Mouse (Mus musculus): ENCODE results near the gene Gsta4. TPM values are rescaled to one million over a fixed set of nuclear protein-coding genes. Genes with fewer than 3 reads are reported as not detected.

Gene Gsta4
- total RNA-seq, 2 experiments from 2014 or later: 9.8 to 10.4 TPM

DNA sequence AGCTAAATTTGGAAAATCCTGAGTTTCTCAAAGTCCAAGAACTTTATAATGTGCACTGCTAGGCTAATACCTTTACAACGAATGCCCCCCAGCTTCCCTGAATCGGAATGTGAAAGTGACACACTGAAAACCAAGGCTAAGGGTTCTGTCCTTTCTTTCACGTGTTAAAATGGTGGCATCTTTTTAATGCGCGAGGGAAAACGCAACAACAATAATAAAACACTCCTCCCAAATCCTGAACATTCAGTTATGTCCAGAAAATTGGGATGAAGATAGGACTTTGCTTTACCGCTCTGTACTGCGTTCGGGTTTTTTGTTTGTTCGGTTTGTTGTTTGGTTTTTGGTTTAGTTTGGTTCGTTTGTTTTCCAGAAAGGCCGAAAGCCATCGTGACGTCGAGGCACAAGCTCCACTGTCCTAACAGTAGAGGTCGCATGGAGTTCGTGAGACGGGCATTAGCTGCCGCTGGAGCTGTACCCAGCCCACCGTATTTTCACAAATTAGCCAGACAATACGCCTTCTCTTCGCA lies 6.3 kb upstream of the Gsta4 start:
- intact Hi-C loops (cut with DNase I): no loop called here

DNA sequence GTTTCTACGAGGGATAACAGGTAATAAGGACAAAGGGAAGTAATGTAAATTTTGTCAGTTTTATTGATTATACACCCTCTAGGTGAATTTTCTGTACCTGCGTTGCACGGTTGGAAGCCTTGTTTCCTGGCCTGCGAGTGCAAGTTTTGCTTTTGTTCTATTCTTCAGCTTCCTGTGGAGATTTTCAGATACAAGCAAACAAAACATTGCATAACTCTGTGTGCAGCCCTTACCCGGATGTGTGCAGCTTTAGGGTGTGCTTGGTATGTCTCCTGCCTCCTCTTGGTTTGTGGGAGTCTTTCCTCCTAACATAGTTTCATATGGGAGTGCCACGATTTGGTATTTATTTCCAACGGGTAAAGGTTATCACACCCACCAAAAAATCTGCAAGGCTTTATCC lies 5.7 kb upstream of the Gsta4 start:
- DNase-seq: no peak
- intact Hi-C loops (cut with DNase I): no loop called here

More for the DNA sequence above, 6.3 kb upstream of the Gsta4 start:
- peak; percentile 72 for DNase-seq

GRCm38 (mm10) chr9:78178197-78178596 lies 4.4 kb upstream of the Gsta4 start:
- intact Hi-C loops (cut with DNase I): no loop called here
- no peak for DNase-seq

- intact Hi-C loops (cut with DNase I): no loop called here
- DNase-seq: no peak
Measured at GRCm38 (mm10) chr9:78179071-78179470, 3.5 kb upstream of the Gsta4 start.

- intact Hi-C loops (cut with DNase I): no loop called here
- DNase-seq: no peak
Measured at GRCm38 (mm10) chr9:78185686-78186085, 3.1 kb downstream of the Gsta4 start.

- intact Hi-C loops (cut with DNase I): no loop called here
- DNase-seq: no peak
Measured at GRCm38 (mm10) chr9:78188910-78189309, 6.3 kb downstream of the Gsta4 start.

DNA sequence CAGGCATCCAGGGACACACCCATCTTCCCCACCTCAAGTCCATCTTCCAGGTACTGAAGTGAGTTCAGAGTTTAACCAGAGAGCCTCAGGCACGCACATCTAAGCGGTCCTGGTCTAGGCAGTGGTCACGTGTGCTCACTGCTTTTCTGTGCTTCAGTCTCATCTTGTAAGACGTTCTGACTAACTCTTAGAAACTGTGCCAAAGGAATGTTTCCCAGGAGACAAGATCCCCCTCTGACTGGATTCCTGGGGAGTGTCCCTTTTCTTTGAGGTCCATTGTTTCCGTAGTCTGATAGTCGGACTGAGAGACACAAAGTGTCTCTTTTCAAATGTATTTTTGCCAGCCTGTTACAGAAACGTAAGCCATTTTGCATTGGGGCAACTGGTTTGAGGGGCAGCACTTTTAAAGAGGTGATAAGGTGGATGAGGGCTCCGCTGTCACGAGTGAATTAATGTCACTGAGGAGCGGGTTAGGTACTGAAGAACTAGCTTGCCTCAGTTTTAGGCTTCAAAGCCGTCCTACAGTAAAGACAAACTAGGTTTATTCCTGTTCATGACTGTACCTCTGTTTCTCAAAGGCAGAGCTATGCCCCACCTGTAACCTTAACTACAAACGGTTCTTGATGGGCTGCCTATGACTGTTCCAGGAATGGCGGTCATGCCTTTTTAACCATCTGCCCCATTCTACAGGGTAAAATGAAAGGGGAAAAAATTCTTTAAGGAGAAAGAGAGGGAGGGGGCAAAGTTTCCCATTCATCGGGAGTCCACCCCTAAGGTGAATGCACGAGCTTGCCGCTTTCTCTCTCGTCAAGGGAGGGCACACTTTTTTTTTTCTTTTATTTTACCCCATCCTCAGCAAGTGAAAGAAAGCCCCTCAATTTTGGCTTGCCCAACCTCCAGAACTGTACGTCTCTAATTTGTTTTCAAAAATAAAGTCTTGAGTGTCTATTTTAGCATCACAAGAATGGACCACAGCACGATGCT lies 8.4 kb downstream of the Gsta4 start:
- no peak for DNase-seq
- intact Hi-C loops (cut with DNase I): no loop called here

GRCm38 (mm10) chr9:78191736-78192135 lies 9.2 kb downstream of the Gsta4 start:
- DNase-seq: peak; percentile 29
- intact Hi-C loops (cut with DNase I): no loop called here

GRCm38 (mm10) chr9:78193902-78194597 lies 11.5 kb downstream of the Gsta4 start:
- intact Hi-C loops (cut with DNase I): no loop called here

GRCm38 (mm10) chr9:78195034-78195433 lies 12.5 kb downstream of the Gsta4 start:
- DNase-seq: no peak
- intact Hi-C loops (cut with DNase I): no loop called here

More at GRCm38 (mm10) chr9:78193902-78194597, 11.5 kb downstream of the Gsta4 start:
- peak; percentile 39 for DNase-seq

DNA sequence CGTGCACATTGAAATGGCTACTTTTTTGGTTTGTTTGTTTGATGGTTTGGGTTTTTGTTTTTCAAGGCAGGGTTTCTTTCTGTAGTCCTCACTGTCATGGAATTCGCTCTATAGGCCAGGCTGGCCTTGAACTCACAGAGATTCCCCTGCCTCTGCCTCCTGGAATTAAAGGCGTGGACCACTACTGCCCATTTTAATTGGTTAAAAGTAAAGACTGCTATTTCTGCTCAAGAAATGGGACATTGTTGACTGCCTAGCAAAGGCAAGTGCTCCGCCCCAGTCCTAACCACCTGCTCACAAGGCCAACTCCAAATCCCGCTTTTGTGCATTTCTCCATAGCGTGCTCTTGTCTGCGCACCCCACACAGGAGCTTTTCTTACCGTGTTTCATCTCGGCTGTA lies 15.2 kb downstream of the Gsta4 start:
- DNase-seq: no peak
- intact Hi-C loops (cut with DNase I): no loop called here

DNA sequence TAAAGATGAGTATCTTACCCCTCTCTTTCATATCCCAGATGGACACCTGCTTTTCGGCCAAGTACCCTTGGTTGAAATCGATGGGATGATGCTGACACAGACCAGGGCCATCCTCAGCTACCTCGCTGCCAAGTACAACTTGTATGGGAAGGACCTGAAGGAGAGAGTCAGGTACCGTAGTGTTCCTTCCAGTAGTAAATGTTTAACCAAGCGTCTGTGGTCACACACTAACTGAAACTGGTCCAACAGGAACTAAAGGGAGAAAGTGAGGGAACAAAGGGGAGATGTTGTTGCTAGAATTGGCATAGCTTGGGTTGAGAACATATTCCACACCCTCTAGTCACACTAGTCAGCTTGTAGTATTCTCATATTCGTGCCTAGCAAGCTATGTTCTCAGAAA lies 21.6 kb downstream of the Gsta4 start:
- no peak for DNase-seq
- intact Hi-C loops (cut with DNase I): no loop called here

GRCm38 (mm10) chr9:78208956-78209355 lies 26.4 kb downstream of the Gsta4 start:
- intact Hi-C loops (cut with DNase I): no loop called here
- no peak for DNase-seq

- DNase-seq: no peak
- intact Hi-C loops (cut with DNase I): no loop called here
Measured at GRCm38 (mm10) chr9:78210079-78210478, 27.5 kb downstream of the Gsta4 start.

DNA sequence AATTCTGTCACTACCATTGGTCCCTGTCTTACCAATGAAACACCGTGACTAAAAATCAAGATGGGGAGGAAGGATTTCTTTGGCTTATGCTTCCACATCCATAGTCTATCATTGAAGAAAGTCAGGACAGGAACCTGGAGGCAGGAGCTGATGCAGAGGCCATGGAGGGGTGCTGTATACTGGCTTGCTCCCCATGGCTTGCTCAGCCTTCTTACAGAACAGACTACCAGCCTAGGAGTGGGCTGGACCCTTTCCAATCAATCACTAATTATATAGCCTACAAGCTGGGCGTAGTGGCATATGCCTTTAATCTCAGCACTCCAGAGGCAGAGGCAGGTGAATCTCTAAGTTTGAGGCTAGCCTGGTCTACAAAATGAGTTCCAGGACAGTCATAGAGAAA lies 28.2 kb downstream of the Gsta4 start:
- DNase-seq: no peak
- intact Hi-C loops (cut with DNase I): no loop called here

DNA sequence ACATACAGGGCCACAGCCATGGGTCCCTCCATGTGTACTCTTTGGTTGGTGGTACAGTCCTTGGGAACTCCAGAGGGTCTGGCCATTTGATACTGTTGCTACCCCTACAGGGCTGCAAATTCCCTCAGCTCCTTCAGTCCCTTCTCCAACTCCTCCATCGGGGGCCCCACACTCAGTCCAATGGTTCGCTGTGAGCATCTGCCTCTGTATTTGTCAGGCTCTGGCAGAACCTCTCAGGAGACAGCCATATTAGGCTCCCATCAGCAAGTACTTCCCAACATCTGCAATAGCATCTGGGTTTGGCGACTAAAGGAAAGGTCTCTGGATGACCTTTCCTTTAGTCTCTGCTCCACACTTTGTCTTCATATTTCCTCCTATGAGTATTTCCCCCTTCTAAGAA lies 28.9 kb downstream of the Gsta4 start:
- intact Hi-C loops (cut with DNase I): no loop called here

DNA sequence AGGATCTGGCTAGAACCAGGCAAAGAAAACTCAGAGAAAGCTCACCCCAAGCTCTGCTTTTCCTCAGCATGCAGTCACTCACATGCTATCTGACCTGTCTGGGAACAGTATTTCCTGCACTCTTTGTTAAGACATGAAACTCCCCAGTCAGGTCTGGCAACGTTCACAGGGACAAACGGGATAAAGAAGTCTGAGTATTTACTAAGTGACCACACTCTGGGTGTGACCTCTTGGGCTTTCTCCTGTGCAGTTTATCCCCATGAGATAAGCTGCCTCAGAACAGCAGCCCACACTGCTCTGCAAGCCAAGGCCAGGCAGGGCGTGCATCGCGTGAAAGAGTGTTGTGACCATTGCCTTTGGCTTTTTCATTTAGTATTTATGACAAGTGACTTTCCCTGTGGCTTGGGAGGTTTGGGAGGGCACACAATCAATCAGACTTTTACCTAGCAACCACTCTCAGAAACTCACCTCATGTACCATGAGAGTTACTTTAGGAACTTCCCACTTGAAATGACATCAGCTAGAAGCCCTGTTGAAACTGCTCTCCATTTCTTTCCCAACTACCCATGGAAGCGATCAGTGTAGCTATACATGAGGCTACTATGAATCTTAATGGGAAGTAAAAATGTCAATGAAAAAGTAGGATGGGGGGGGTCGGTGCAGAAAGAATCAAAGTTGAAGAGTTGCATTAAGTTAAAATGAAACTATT lies 29.9 kb downstream of the Gsta4 start:
- intact Hi-C loops (cut with DNase I): no loop called here
- DNase-seq: no peak

More for the DNA sequence above, 28.9 kb downstream of the Gsta4 start:
- DNase-seq: no peak

GRCm38 (mm10) chr9:78217074-78217473 lies 34.5 kb downstream of the Gsta4 start:
- DNase-seq: no peak
- intact Hi-C loops (cut with DNase I): no loop called here

DNA sequence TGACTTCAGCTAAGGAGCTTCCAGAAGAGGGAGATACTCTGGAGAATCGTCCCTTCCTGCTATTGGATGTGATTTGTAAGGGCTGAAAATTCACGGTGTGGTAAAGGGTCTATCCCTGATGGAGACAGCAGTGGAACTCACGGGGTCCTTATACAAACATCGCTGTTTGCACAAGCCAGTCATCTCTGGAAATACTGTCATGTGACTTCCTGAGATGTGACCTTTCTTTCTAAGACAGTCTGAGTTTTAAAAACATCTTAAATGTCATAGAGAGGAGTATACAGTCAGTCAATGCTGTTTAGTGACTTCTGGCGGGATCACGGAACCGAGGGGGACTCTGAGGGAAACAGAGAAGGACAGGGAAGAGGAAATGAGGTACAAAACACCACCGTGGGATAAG lies 40.0 kb downstream of the Gsta4 start:
- DNase-seq: no peak
- intact Hi-C loops (cut with DNase I): no loop called here

GRCm38 (mm10) chr9:78223221-78223902 lies 40.8 kb downstream of the Gsta4 start:
- DNase-seq: no peak

More at GRCm38 (mm10) chr9:78223221-78223902, 40.8 kb downstream of the Gsta4 start:
- intact Hi-C loops (cut with DNase I): no loop called here

All from left cerebral cortex, postnatal 4 days (tissue).